Mouse (Mus musculus) embryonic fibroblast, embryonic 13.5 days (primary cell): ENCODE measurements around the gene Nlrp2.

Experiments used
- CTCF ChIP-seq: IDR thresholded peaks from 2 replicates; pipeline ENCODE4 v1.5.1; 2011; ENCODE audit warnings: mild to moderate bottlenecking, control low read depth, low read length, moderate library complexity, borderline replicate concordance; ENCODE audit not compliant: insufficient read depth
- POLR2A ChIP-seq: IDR thresholded peaks from 2 replicates; pipeline ENCODE4 v1.6.1; 2011; ENCODE audit warnings: low read depth, mild to moderate bottlenecking, control low read depth, low read length, moderate library complexity

DNA sequence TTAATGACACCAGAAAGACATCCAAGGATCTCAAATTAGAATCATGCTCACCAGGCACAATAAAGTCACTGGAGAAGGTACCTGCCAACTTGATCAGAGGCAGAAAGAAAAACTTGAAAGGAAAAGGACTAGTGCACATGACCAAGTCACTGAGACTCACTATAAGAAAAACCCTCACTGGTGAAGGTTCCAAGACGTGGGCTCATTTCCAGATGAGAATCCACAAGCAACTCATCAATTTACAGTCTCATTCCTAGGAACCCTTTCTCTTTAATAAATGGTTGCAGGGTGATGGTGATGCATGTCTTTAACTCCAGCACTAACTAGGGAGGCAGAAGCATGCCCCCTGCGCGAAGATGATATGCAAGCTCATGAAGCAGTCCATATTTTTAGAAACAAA, 87.8 kb downstream of the Nlrp2 start:
- TF ChIP-seq POLR2A (no peak), CTCF (no peak)
